In the genomic region with DNA sequence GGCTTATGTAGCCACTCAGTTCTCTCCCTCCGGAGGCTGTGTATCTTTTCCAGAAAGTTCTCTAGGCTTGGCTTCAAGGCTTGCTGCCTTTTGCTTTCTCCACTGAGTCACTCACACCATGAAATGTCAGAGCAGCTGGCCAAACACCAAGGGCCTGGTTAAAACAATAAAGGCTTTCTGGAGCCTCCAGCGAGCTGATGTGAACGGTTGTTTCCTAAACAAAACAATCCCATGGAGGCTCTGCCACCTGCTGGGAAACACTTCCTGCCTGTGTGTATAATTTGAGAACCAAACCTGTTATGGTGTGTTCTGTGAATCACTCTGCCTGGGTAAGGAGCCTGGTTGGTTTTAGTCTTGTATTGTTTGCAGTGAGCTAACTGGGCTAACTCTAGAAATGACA, we compare ENCODE assay signal across 9 mouse cellular contexts.
DNase-seq lines count a peak whose midpoint lies in the region; ATAC-seq and TF ChIP-seq lines count a peak whose summit lies in the region.
"Had no signal": no experiment of that assay in that cellular context is flagged by ENCODE, and none has a peak within 500 bp of the region (broad histone marks: within the 10 kb centered on the region; RNA-seq: fewer than 3 reads in every experiment).

No protein-coding gene starts in this region.

- TF ChIP-seq EP300 in stomach, postnatal 0 days (optimal IDR thresholded peaks at IDR 0.05) = no peak

- H3K9me3 ChIP-seq in forebrain, embryonic 12.5 days = peaks cover 6% of the 10 kb centered on the region; the same call in 1 of the 2 replicates
- peaks cover 4% of the 10 kb centered on the region; the same call in 1 of the 2 replicates for H3K9me3 ChIP-seq in midbrain, embryonic 12.5 days
- H3K9me3 ChIP-seq in stomach, postnatal 0 days (ENCODE audit: control insufficient read depth, low read length) = no peaks in the 10 kb centered on the region

- no peak overlapping the region for H3K9ac ChIP-seq in forebrain, embryonic 12.5 days
- H3K9ac ChIP-seq in midbrain, embryonic 12.5 days (replicated peaks) = no peak overlapping the region
- no peak overlapping the region for H3K9ac ChIP-seq in stomach, postnatal 0 days (ENCODE audit: low read length)

- no peak overlapping the region for H3K4me2 ChIP-seq in forebrain, embryonic 12.5 days
- H3K4me2 ChIP-seq in midbrain, embryonic 12.5 days (replicated peaks) = peak overlapping the region; percentile 49; the same call in 1 of the 2 replicates
- no peak overlapping the region; the same call in 1 of the 2 replicates for H3K4me2 ChIP-seq in stomach, postnatal 0 days (replicated peaks; ENCODE audit: low read depth)

- DNase-seq in Patski (ENCODE audit: low read depth, low spot score) = peak; percentile 96
- DNase-seq in adrenal gland, postnatal 36 days = peak; percentile 69 to 78
- DNase-seq in heart, postnatal 25 days (ENCODE audit: low spot score) = peak; percentile 12
- peak; percentile 32 to 53 for DNase-seq in left cerebral cortex, adult 2 months (ENCODE audit: extremely low spot score in 1 of 2, low spot score in 2 of 2)
- peak; percentile 46 for DNase-seq in stomach, postnatal 0 days (ENCODE audit: low spot score)

- CTCF ChIA-PET in Patski (lab: Charles Lee) = interaction anchor here (0.6 to 1.6 kb wide), 4 partner anchors 9 to 271 kb away, joined by 3 to 6 read pairs (median 4); no protein-coding TSS in a partner anchor

- no peaks in the 10 kb centered on the region for H3K36me3 ChIP-seq in forebrain, embryonic 12.5 days (replicated peaks)
- H3K36me3 ChIP-seq in midbrain, embryonic 12.5 days = no peaks in the 10 kb centered on the region
- no peaks in the 10 kb centered on the region for H3K36me3 ChIP-seq in stomach, postnatal 0 days (ENCODE audit: control insufficient read depth, insufficient read depth, low read length)

- peak overlapping the region; percentile 87 for H3K27ac ChIP-seq in forebrain, embryonic 12.5 days
- peak overlapping the region; percentile 71 for H3K27ac ChIP-seq in left cerebral cortex, adult 2 months
- peak overlapping the region; percentile 86; the same call in 1 of the 2 replicates for H3K27ac ChIP-seq in midbrain, embryonic 12.5 days (replicated peaks)
- 0 out of 2 replicates have a peak overlapping the region, but pooled peaks have one; percentile 20 for H3K27ac ChIP-seq in stomach, postnatal 0 days (replicated peaks)
- H3K27ac ChIP-seq: liver, embryonic 14.5 days had no signal

- no peak overlapping the region for H3K4me3 ChIP-seq in forebrain, embryonic 12.5 days (replicated peaks)
- no peak overlapping the region for H3K4me3 ChIP-seq in left cerebral cortex, adult 2 months
- H3K4me3 ChIP-seq in midbrain, embryonic 12.5 days = no peak overlapping the region
- H3K4me3 ChIP-seq in stomach, postnatal 0 days (ENCODE audit: low read depth, low read length) = no peak overlapping the region

- POLR2A ChIA-PET in Patski (lab: Charles Lee) = interaction anchor here (0.6 kb wide), 1 partner anchor 64 kb away, joined by 3 read pairs; no protein-coding TSS in a partner anchor

- H3K27me3 ChIP-seq in Patski = no peaks in the 10 kb centered on the region
- 0 out of 2 replicates have a peak, but pooled peaks cover 3% of the 10 kb centered on the region for H3K27me3 ChIP-seq in forebrain, embryonic 12.5 days
- H3K27me3 ChIP-seq in midbrain, embryonic 12.5 days = no peaks in the 10 kb centered on the region; the same call in 1 of the 2 replicates
- H3K27me3 ChIP-seq in stomach, postnatal 0 days (ENCODE audit: control insufficient read depth, insufficient read depth, low read length) = no peaks in the 10 kb centered on the region

- in situ Hi-C loops in Patski (cut with MboI; ENCODE audit: low pct_unique_long_range_greater_than_20kb) = no loop called here

- intact Hi-C loops in heart, postnatal 25 days (cut with DNase I) = loop anchor here (10.0 kb wide), 1 partner anchor 189 kb away; no protein-coding TSS in a partner anchor
- intact Hi-C loops in left cerebral cortex, adult 2 months (cut with DNase I) = loop anchor here (2.0 to 10.0 kb wide), 2 partner anchors 97 to 549 kb away; a partner anchor contains a TSS

- peak; percentile 87 for ATAC-seq in Patski
- ATAC-seq in forebrain, embryonic 12.5 days (ENCODE audit: low FRiP score) = no peak
- ATAC-seq in midbrain, embryonic 12.5 days (ENCODE audit: low FRiP score, low read depth) = no peak
- ATAC-seq in stomach, postnatal 0 days (ENCODE audit: low FRiP score, low TSS enrichment) = no peak
- no peak for ATAC-seq in monocyte, adult 5-6 weeks (replicated peaks; ENCODE audit: insufficient number of reproducible peaks, low FRiP score, low TSS enrichment, poor library complexity, severe bottlenecking)

- TF ChIP-seq CTCF in Patski (IDR thresholded peaks at IDR 0.05) = peak; percentile 44
- TF ChIP-seq CTCF in left cerebral cortex, adult 2 months (IDR thresholded peaks at IDR 0.05) = peak; percentile 17
- peak; percentile 39 for TF ChIP-seq CTCF in stomach, postnatal 0 days (IDR thresholded peaks at IDR 0.05; ENCODE audit: low read depth)

- peaks cover 25% of the 10 kb centered on the region for H3K4me1 ChIP-seq in forebrain, embryonic 12.5 days
- H3K4me1 ChIP-seq in midbrain, embryonic 12.5 days = peaks cover 21% of the 10 kb centered on the region
- peaks cover 5% of the 10 kb centered on the region; the same call in 1 of the 2 replicates for H3K4me1 ChIP-seq in stomach, postnatal 0 days (replicated peaks; ENCODE audit: control insufficient read depth, insufficient read depth)

- WGBS in forebrain, embryonic 12.5 days = 13% methylated on average over 3 of the region's 3 CpGs
- WGBS in midbrain, embryonic 12.5 days = 16% methylated on average over 3 of the region's 3 CpGs
- 5% methylated on average over 3 of the region's 3 CpGs for WGBS in stomach, postnatal 0 days

Comparison
In these comparisons a context has a peak if more than half of its experiments do, and no peak if none do; other contexts are left out.
1. DNase-seq: peak in every context shown above with its lines; median percentile 96 in Patski; 74 in adrenal gland, postnatal 36 days; 46 in stomach, postnatal 0 days; 42 in left cerebral cortex, adult 2 months; 12 in heart, postnatal 25 days.
2. H3K27ac ChIP-seq: peak in every context shown above with its lines; median percentile 87 in forebrain, embryonic 12.5 days; 86 in midbrain, embryonic 12.5 days; 71 in left cerebral cortex, adult 2 months; 20 in stomach, postnatal 0 days.